Mouse (Mus musculus) heart, embryonic 16.5 days (tissue): ENCODE measurements at regions not wholly inside any gene's neighbourhood (a gene's known extent, or its start where the extent isn't known, plus 50 kb on each side); places are given as distances from the start of the nearest gene placed in this dataset.

Experiments
- ATAC-seq: fragments of 200-750 bp; cut with Nextera tagmentation; replicated peaks from 2 replicates; pipeline ENCODE4 v1.8.0; 2017; ENCODE audit warnings: moderate number of reproducible peaks; ENCODE audit not compliant: insufficient read depth, low FRiP score; ENCODE audit errors: extremely low read depth
- H3K27ac ChIP-seq: fragments of 300-500 bp; sonication (generic); 2 replicates; pipeline ENCODE4 v1.5.1; 2014; ENCODE audit warnings: mild to moderate bottlenecking, low read length, control low read depth, moderate library complexity
- H3K27me3 ChIP-seq: fragments of 300-500 bp; sonication (generic); 2 replicates; pipeline ENCODE4 v1.6.1; 2014; ENCODE audit warnings: low read length, mixed read lengths; ENCODE audit not compliant: control insufficient read depth, insufficient read depth
- H3K36me3 ChIP-seq: fragments of 300-500 bp; sonication (generic); 2 replicates; pipeline ENCODE4 v1.6.1; 2014; ENCODE audit not compliant: control insufficient read depth, insufficient read depth
- H3K4me1 ChIP-seq: fragments of 300-500 bp; sonication (generic); 2 replicates; pipeline ENCODE4 v1.6.1; 2014; ENCODE audit warnings: low read length, mixed read lengths; ENCODE audit not compliant: control insufficient read depth, insufficient read depth
- H3K4me2 ChIP-seq: fragments of 300-500 bp; sonication (generic); 2 replicates; pipeline ENCODE4 v1.6.1; 2014; ENCODE audit warnings: low read depth, mild to moderate bottlenecking, control low read depth, low read length
- H3K4me3 ChIP-seq: fragments of 300-500 bp; sonication (generic); 2 replicates; pipeline ENCODE4 v1.5.1; 2014; ENCODE audit warnings: mild to moderate bottlenecking, control low read depth, low read length
- H3K9ac ChIP-seq: fragments of 300-500 bp; sonication (generic); 2 replicates; pipeline ENCODE4 v1.6.1; 2014; ENCODE audit warnings: low read length, control low read depth
- H3K9me3 ChIP-seq: fragments of 300-500 bp; sonication (generic); replicated peaks from 2 replicates; pipeline ENCODE4 v1.6.1; 2016; ENCODE audit warnings: low read length; ENCODE audit not compliant: control insufficient read depth
- WGBS: fragments of 180-500 bp; shearing (Covaris S2); extraction: QIAGEN DNeasy Blood & Tissue Kit; methylation state at CpG from one replicate; pipeline ENCODE4 v1.1.7; 2014; 5-methylcytosine and 5-hydroxymethylcytosine counted together

- no peak overlapping the region for H3K27ac ChIP-seq
- no peak overlapping the region for H3K9ac ChIP-seq
- H3K4me2 ChIP-seq = no peak overlapping the region
- no peaks in the 10 kb centered on the region for H3K9me3 ChIP-seq
- H3K27me3 ChIP-seq = no peaks in the 10 kb centered on the region
- 86% methylated on average over 4 of the region's 4 CpGs for WGBS
- no peak overlapping the region for H3K4me3 ChIP-seq
- no peaks in the 10 kb centered on the region for H3K36me3 ChIP-seq
- H3K4me1 ChIP-seq = peaks cover 3% of the 10 kb centered on the region; the same call in 1 of the 2 replicates
- no peak for ATAC-seq
Measured at GRCm38 (mm10) chr3:105130228-105130627, 63.6 kb downstream of the 4930564D02Rik start.

GRCm38 (mm10) chr3:105131053-105131452 is 64.4 kb downstream of the 4930564D02Rik start:
- no peaks in the 10 kb centered on the region for H3K27me3 ChIP-seq
- H3K4me2 ChIP-seq = no peak overlapping the region
- no peak for ATAC-seq
- H3K36me3 ChIP-seq = no peaks in the 10 kb centered on the region
- H3K9me3 ChIP-seq = no peaks in the 10 kb centered on the region
- no peak overlapping the region for H3K27ac ChIP-seq
- peaks cover 3% of the 10 kb centered on the region; the same call in 1 of the 2 replicates for H3K4me1 ChIP-seq
- H3K9ac ChIP-seq = no peak overlapping the region
- H3K4me3 ChIP-seq = no peak overlapping the region
- WGBS = 87% methylated on average over 6 of the region's 6 CpGs

GRCm38 (mm10) chr3:105133011-105133410 is 66.4 kb downstream of the 4930564D02Rik start:
- 0 out of 2 replicates have a peak, but pooled peaks have one; percentile 32 for ATAC-seq
- Histone ChIP-seq H3K4me3 (no peak overlapping the region), H3K9ac (no peak overlapping the region), H3K36me3 (no peaks in the 10 kb centered on the region), H3K9me3 (no peaks in the 10 kb centered on the region), H3K4me1 (no peaks in the 10 kb centered on the region), H3K27ac (no peak overlapping the region), H3K27me3 (no peaks in the 10 kb centered on the region), H3K4me2 (no peak overlapping the region)
- WGBS = 77% methylated on average over 4 of the region's 4 CpGs

DNA sequence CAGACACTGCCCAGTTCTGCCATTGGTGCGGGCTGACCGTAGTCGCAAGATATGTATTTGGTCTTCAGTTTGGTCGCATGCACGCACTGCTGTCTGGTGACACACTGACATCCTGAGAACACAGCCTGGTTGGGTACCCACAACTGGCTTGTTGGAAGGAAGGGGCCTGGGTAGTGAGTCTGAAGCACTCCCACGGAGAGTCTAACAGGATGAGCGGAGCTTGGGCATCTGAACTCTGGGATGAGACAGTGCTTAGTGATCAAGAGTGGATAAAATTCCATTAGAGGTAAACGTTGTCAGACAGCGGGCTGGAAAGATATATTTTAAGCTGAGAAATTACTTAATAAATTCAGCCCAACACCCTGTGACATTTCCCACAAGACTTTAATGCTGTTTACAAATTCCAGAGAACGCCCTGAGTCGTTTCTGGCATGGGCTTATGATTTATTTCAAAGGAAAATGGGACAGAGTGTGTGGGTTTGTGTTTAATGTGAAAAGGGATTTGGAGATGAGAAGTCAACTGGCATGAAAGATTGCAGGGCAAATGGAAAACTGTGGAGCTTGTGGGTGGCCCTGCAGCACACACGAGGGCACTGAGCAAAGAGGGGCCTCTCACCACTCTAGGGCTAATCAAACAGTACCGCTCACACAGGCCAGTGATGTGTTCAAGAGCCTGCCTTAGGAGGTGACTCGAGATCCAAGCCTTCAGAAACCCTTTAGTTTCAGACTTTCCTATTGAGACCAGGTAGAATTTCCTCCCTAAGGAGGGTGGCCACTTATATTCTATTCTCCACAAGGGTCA is 74.7 kb downstream of the 4930564D02Rik start:
- 68% methylated on average over 14 of the region's 14 CpGs for WGBS
- no peak overlapping the region for H3K4me2 ChIP-seq
- no peak for ATAC-seq

GRCm38 (mm10) chr3:105142631-105143030 is 76.0 kb downstream of the 4930564D02Rik start:
- no peaks in the 10 kb centered on the region for H3K4me1 ChIP-seq
- no peaks in the 10 kb centered on the region for H3K9me3 ChIP-seq
- no peak overlapping the region for H3K4me2 ChIP-seq
- H3K9ac ChIP-seq = no peak overlapping the region
- no peaks in the 10 kb centered on the region for H3K36me3 ChIP-seq
- no peak overlapping the region for H3K4me3 ChIP-seq
- no peak overlapping the region for H3K27ac ChIP-seq
- ATAC-seq = no peak
- H3K27me3 ChIP-seq = no peaks in the 10 kb centered on the region

More for the DNA sequence above, 74.7 kb downstream of the 4930564D02Rik start:
- Histone ChIP-seq H3K27me3 (no peaks in the 10 kb centered on the region), H3K27ac (no peak overlapping the region), H3K4me1 (no peaks in the 10 kb centered on the region), H3K36me3 (no peaks in the 10 kb centered on the region), H3K4me3 (no peak overlapping the region), H3K9me3 (no peaks in the 10 kb centered on the region), H3K9ac (no peak overlapping the region)

DNA sequence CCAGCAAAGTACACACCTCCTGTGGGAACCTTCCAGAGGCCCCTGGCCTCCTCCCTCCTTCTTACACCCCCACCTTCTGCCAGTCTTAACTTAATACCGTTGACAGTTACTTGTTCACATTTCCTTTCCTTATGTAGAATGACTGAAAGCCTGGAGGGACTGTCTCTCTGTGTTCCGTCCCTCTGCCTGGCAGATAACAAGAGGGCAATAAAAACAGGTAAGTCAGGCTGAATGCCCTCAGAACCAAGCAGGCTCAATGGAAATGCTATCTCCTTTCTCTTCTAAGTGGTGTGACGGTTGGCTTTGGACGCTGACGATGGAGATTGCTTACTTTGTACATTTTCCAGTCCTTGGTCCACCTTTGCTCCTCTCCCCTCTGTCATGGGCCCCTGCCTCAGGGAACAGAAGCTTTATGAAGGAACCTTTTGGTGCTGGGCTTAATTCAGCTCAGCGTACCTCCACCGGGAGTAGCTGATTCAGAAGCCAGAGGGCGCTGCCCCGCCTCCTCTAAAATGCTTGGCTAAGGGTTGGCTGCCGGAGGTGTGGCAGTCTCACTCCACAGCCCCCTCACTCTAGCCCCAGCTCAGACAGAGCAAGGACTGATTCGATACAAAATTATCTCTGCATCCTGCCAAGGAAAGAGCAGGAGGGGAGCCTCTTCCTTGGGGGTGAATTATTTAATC is 85.0 kb downstream of the 4930564D02Rik start:
- Histone ChIP-seq H3K9ac (no peak overlapping the region), H3K4me2 (peak overlapping the region; percentile 28; the same call in 1 of the 2 replicates), H3K27me3 (no peaks in the 10 kb centered on the region), H3K36me3 (no peaks in the 10 kb centered on the region), H3K27ac (no peak overlapping the region), H3K9me3 (no peaks in the 10 kb centered on the region), H3K4me1 (peaks cover 9% of the 10 kb centered on the region), H3K4me3 (no peak overlapping the region)
- peak; percentile 28; the same call in 1 of the 2 replicates for ATAC-seq
- 15% methylated on average over 11 of the region's 11 CpGs for WGBS

GRCm38 (mm10) chr3:105152158-105152541 is 85.5 kb downstream of the 4930564D02Rik start:
- no peak overlapping the region for H3K27ac ChIP-seq

GRCm38 (mm10) chr3:105158376-105158775 is 91.7 kb downstream of the 4930564D02Rik start:
- Histone ChIP-seq H3K4me2 (no peak overlapping the region), H3K27ac (no peak overlapping the region), H3K4me3 (no peak overlapping the region), H3K9me3 (no peaks in the 10 kb centered on the region), H3K4me1 (no peaks in the 10 kb centered on the region), H3K27me3 (no peaks in the 10 kb centered on the region), H3K9ac (no peak overlapping the region), H3K36me3 (no peaks in the 10 kb centered on the region)
- 75% methylated on average over 2 of the region's 2 CpGs for WGBS
- ATAC-seq = no peak

More at GRCm38 (mm10) chr3:105152158-105152541, 85.5 kb downstream of the 4930564D02Rik start:
- Histone ChIP-seq H3K36me3 (no peaks in the 10 kb centered on the region), H3K27me3 (no peaks in the 10 kb centered on the region), H3K4me2 (peak overlapping the region; percentile 28; the same call in 1 of the 2 replicates), H3K9ac (no peak overlapping the region), H3K4me3 (no peak overlapping the region), H3K9me3 (no peaks in the 10 kb centered on the region), H3K4me1 (peaks cover 9% of the 10 kb centered on the region)
- ATAC-seq = no peak
- WGBS = 25% methylated on average over 1 of the region's 1 CpGs

GRCm38 (mm10) chr3:105165355-105165754 is 98.7 kb downstream of the 4930564D02Rik start:
- H3K4me3 ChIP-seq = no peak overlapping the region
- no peak overlapping the region for H3K4me2 ChIP-seq
- ATAC-seq = no peak
- H3K36me3 ChIP-seq = no peaks in the 10 kb centered on the region
- H3K9me3 ChIP-seq = no peaks in the 10 kb centered on the region
- H3K27me3 ChIP-seq = no peaks in the 10 kb centered on the region
- 53% methylated on average over 2 of the region's 2 CpGs for WGBS
- no peaks in the 10 kb centered on the region for H3K4me1 ChIP-seq
- no peak overlapping the region for H3K9ac ChIP-seq
- H3K27ac ChIP-seq = no peak overlapping the region
